Mouse (Mus musculus) neural tube, embryonic 10.5 days (tissue): ENCODE measurements around the gene Gpc1.

Source experiments
- DNase-seq: peaks from one replicate; pipeline ENCODE4 v3.0.0-alpha.2; 2017; ENCODE audit warnings: low spot score; ENCODE audit errors: extremely low spot score

Gene Gpc1

DNA sequence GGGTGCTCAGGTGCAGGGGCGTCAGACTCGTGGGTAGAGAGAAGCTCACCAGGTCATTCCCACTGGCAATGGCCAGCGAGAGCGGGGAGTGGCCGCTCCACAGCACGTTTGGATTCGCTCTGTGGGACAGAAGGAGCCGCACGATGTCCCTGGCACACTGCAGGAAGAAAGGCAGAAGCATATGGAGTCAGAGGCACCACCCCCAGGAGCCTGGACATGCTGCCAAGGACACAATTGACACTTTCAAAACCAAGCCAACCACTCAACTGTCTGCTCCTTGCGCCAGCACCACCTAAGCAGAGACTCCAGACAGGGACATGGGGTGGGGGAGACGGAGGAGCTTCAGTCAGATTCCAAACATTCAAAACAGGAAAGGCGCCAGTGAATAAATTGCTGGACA, 47.8 kb downstream of the Gpc1 start:
- DNase-seq, result no peak

- no peak for DNase-seq
Measured at GRCm38 (mm10) chr1:92880101-92880500, 48.7 kb downstream of the Gpc1 start.

- DNase-seq, result no peak
Measured at GRCm38 (mm10) chr1:92881982-92882381, 50.5 kb downstream of the Gpc1 start.

- no peak for DNase-seq
Measured at GRCm38 (mm10) chr1:92888901-92889655, 57.6 kb downstream of the Gpc1 start.

GRCm38 (mm10) chr1:92892791-92893190, 61.3 kb downstream of the Gpc1 start:
- no peak for DNase-seq

DNA sequence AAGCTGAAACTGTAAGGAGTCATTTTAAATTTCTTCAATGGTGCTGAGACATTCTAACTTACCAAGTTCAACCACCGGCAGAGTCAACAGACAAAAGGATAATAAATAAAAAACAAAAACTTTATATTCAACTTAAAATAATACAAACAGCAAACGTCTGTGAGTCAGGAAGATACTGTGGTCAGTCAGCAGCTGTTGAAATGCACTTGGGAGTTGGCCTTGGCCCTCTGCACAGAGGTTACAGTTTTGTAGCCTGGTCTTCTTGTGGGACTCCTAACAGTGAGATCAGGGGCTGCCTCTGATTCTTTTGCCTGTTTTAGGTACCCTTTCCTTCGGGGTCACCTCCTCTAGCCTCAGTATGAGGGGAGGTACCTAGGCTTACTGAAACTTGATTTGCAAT, 62.5 kb downstream of the Gpc1 start:
- DNase-seq, result no peak

- peak; percentile 81 for DNase-seq
Measured at GRCm38 (mm10) chr1:92895089-92895488, 63.6 kb downstream of the Gpc1 start.

DNA sequence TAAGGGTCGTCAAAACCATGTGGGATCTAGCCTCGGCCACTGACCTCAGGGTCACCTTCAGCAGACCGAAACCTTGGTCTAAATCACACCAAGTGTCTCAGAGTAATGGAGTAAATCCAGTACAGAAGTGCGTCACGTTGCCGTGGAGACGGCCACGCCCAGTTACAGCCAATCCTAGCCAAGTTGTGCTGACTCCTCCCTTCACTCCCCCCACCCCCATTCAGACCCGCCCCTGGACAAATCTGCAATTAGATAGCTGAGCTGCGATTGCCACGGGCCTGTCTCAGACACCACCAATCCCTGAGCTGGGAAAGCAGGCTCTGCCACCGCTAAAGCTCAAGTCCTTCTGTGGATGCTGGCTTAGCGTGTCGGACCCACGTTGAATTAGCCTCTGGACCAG, 71.3 kb downstream of the Gpc1 start, which contains the start of gene Ankmy1:
Gene Ankmy1 (minus strand): TSS at position 121 of the 400 bp plus-strand sequence.
- peak; percentile 81 for DNase-seq

DNA sequence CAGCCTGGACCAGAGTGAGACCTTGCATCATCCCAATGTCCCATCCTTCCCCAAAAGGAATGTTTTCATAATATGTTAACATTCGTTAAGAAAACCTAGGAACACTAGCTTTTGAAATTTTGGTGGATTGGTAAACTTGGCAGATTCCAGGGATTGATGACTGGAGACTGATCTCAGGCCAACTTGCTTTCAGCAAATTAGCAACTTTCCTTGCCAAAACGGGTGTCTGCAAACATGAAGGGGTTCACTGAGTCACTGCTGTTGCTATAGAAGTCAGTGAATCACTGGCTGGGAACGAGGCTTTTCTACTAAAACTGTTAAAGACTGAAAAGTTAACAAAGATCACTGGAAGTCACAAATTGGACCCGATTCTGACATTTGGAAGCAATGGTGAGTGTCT, 72.2 kb downstream of the Gpc1 start:
- no peak for DNase-seq

- DNase-seq, result no peak
Measured at GRCm38 (mm10) chr1:92905703-92906310, 74.4 kb downstream of the Gpc1 start.

DNA sequence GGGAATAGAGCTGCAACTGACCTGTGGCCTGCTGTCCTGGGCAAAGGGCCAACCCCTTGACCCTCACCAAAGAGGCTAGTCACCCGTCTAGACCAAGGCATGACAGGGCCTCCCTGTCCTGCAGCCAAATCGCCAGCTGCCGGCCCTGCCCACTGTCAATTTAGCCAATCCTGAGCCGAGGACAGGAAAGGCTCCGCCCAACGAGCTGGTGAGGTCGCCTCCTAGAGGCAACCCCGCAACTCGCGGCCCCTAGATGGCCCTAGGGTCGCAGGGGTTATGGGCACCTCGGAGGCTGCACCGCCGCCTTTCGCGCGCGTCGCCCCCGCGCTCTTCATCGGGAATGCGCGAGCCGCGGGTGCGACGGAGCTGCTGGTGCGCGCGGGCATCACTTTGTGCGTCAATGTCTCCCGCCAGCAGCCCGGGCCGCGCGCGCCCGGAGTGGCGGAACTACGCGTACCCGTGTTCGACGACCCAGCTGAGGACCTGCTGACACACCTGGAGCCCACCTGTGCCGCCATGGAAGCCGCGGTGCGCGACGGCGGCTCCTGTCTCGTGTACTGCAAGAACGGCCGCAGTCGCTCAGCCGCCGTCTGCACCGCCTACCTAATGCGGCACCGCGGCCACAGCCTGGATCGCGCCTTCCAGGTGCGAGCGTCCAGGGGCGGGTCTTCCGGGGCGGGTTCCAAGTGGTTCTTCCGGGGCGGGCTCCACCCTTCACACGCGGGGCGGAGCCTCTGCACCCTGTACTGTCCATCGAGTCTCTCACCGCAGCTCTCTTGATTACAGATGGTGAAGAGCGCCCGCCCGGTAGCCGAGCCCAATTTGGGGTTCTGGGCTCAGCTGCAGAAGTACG, 75.6 kb downstream of the Gpc1 start, which contains the start of gene Dusp28:
Gene Dusp28 (plus strand): TSS at position 203 of the 853 bp plus-strand sequence.
- DNase-seq, result peak; percentile 88

- no peak for DNase-seq
Measured at GRCm38 (mm10) chr1:92907632-92908360, 76.4 kb downstream of the Gpc1 start.

DNA sequence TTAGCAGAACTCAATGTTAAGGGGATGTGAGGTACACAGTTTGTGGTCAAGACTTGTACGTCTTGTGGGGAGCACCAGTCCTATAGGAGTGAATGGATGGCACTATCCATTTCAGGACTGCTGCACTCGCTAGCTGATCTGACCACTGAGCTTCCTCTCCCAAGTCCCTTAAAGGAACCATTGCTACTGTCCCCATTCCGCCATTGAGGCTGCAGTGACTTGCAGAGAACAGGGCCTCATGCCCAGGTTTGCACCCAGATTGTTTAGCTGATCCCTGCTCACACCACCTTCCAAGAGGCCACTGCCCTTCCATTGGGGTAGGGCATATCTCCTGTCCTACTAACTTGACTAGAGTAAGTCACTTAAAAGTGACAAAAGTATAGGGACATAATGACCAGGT, 77.2 kb downstream of the Gpc1 start:
- DNase-seq, result no peak

- DNase-seq, result no peak
Measured at GRCm38 (mm10) chr1:92909068-92909467, 77.6 kb downstream of the Gpc1 start.
